Mouse (Mus musculus): ENCODE measurements around the gene Tia1. TPM values are rescaled to one million over a fixed set of nuclear protein-coding genes. Genes with fewer than 3 reads are reported as not detected.

Gene Tia1
- polyA plus RNA-seq, 1 experiment from 2014 or later: 333 TPM

- peaks cover 33% of the 10 kb centered on the region for H3K36me3 ChIP-seq
- H3K9ac ChIP-seq: peak overlapping the region; percentile 81; the same call in 1 of the 2 replicates
- no peak overlapping the region for H3K27ac ChIP-seq
- H3K4me1 ChIP-seq: peaks cover 10% of the 10 kb centered on the region
- ATAC-seq (ENCODE audit: low FRiP score, low read depth): no peak
- 92% methylated on average over 1 of the region's 1 CpGs for WGBS
- H3K4me2 ChIP-seq (replicated peaks): peak overlapping the region; percentile 74
- H3K27me3 ChIP-seq (replicated peaks): no peaks in the 10 kb centered on the region
- H3K9me3 ChIP-seq: no peaks in the 10 kb centered on the region
- H3K4me3 ChIP-seq: peak overlapping the region; percentile 79; the same call in 1 of the 2 replicates
These were observed 35.5 kb downstream of the Tia1 start for GRCm38 (mm10) chr6:86439531-86439930.

- no peak overlapping the region for H3K27ac ChIP-seq
- peaks cover 29% of the 10 kb centered on the region for H3K36me3 ChIP-seq
- H3K27me3 ChIP-seq (replicated peaks): no peaks in the 10 kb centered on the region
- no peak overlapping the region for H3K9ac ChIP-seq
- peaks cover 10% of the 10 kb centered on the region for H3K4me1 ChIP-seq
- ATAC-seq (ENCODE audit: low FRiP score, low read depth): no peak
- no peak overlapping the region for H3K4me3 ChIP-seq
- H3K9me3 ChIP-seq: no peaks in the 10 kb centered on the region
- no peak overlapping the region for H3K4me2 ChIP-seq (replicated peaks)
- 93% methylated on average over 10 of the region's 10 CpGs for WGBS
These were observed 37.6 kb downstream of the Tia1 start for GRCm38 (mm10) chr6:86441571-86441970.

- Histone ChIP-seq H3K9ac (no peak overlapping the region), H3K4me1 (no peaks in the 10 kb centered on the region), H3K9me3 (no peaks in the 10 kb centered on the region), H3K4me2 (replicated peaks) (no peak overlapping the region), H3K4me3 (no peak overlapping the region), H3K27ac (no peak overlapping the region), H3K36me3 (peaks cover 56% of the 10 kb centered on the region), H3K27me3 (replicated peaks) (no peaks in the 10 kb centered on the region)
- 96% methylated on average over 18 of the region's 18 CpGs for WGBS
- ATAC-seq (ENCODE audit: low FRiP score, low read depth): no peak
These were observed 41.5 kb downstream of the Tia1 start for GRCm38 (mm10) chr6:86445551-86445950.

DNA sequence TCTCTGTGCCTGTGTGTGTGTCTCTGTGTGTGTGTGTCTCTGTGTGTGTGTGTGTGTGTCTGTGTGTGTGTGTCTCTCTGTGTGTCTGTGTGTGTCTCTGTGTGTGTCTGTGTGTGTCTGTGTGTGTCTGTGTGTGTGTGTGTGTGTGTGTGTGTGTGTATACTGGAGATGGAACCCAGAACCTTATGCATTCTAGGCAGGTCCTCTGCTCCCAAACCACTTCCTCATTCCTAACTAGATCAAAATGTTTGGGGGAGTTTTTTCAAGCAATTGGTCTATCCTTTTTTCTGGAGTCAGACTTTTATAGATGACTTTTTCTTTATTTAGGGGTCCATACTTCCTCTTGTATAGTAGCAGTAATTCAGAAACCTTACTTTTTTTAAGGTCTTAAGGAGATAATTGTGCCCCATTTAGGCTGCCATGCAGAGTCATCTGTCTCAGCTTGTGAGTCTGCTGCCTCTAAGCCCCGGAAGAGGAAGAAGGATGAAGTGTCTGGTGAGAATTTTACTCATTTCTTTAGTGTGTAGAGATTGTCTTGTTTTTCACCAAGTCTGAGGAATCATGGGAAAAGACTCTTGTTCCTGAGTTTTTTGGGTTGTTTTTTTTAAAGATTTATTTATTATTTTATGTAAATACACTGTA, 43.0 kb downstream of the Tia1 start:
- no peak for ATAC-seq (ENCODE audit: low FRiP score, low read depth)

DNA sequence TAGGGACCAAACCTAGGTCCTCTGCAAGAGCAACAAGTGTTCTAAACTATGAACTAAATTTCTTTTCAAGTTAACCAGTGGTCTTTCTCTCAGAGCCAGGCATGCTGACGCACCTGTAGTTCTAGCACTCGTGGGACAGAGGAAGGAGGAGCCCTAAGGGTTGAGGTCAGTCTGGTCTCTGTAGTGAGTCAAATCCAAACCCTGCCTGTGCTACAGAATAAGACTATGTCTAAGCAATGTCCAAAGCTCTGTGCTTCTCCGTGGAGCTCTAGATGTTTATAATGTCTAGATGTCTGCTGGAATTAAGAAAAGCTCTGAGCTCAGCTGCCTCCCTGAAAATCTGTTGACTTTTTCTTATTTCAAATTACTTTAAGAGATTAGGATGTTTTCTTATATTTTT, 52.7 kb downstream of the Tia1 start:
- H3K4me2 ChIP-seq (replicated peaks): no peak overlapping the region
- no peak overlapping the region for H3K9ac ChIP-seq
- no peaks in the 10 kb centered on the region for H3K9me3 ChIP-seq
- 93% methylated on average over 3 of the region's 3 CpGs for WGBS
- no peaks in the 10 kb centered on the region for H3K4me1 ChIP-seq
- ATAC-seq (ENCODE audit: low FRiP score, low read depth): no peak
- H3K4me3 ChIP-seq: no peak overlapping the region
- no peak overlapping the region for H3K27ac ChIP-seq
- no peaks in the 10 kb centered on the region for H3K27me3 ChIP-seq (replicated peaks)
- peaks cover 60% of the 10 kb centered on the region for H3K36me3 ChIP-seq

More for the DNA sequence above, 43.0 kb downstream of the Tia1 start:
- Histone ChIP-seq H3K4me3 (no peak overlapping the region), H3K4me1 (no peaks in the 10 kb centered on the region), H3K36me3 (peaks cover 63% of the 10 kb centered on the region), H3K27me3 (replicated peaks) (no peaks in the 10 kb centered on the region), H3K27ac (no peak overlapping the region), H3K9ac (no peak overlapping the region), H3K9me3 (no peaks in the 10 kb centered on the region), H3K4me2 (replicated peaks) (no peak overlapping the region)
- 97% methylated on average over 1 of the region's 1 CpGs for WGBS

- Histone ChIP-seq H3K27ac (no peak overlapping the region), H3K9me3 (no peaks in the 10 kb centered on the region), H3K4me1 (no peaks in the 10 kb centered on the region), H3K27me3 (replicated peaks) (no peaks in the 10 kb centered on the region), H3K4me3 (no peak overlapping the region), H3K4me2 (replicated peaks) (no peak overlapping the region), H3K9ac (no peak overlapping the region), H3K36me3 (peaks cover 46% of the 10 kb centered on the region)
- 94% methylated on average over 3 of the region's 3 CpGs for WGBS
- ATAC-seq (ENCODE audit: low FRiP score, low read depth): no peak
These were observed 59.1 kb downstream of the Tia1 start for GRCm38 (mm10) chr6:86463079-86463478.

DNA sequence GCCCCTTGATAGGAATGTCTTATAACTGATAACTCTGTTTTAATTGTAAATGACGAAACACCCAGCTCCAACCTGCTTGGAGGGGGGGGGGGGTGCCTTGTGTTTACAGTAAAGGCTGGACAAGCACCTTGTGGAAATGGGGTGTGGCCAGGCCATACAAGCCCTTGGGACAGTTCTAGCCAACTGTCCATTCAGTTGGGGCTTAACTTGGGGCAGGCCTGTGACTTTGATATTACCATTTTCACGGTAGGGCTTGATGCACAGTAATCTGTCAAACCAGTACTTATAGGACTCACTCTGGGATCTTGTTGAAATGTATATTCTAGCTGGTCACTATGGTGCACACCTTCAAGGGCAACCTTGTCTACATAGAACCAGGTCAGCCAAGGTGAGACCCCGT, 67.3 kb downstream of the Tia1 start:
- Histone ChIP-seq H3K4me2 (replicated peaks) (peak overlapping the region; percentile 72), H3K27me3 (replicated peaks) (no peaks in the 10 kb centered on the region), H3K36me3 (peaks cover 17% of the 10 kb centered on the region; the same call in 1 of the 2 replicates), H3K4me3 (no peak overlapping the region), H3K9me3 (no peaks in the 10 kb centered on the region), H3K27ac (0 out of 2 replicates have a peak overlapping the region, but pooled peaks have one; percentile 26), H3K4me1 (peaks cover 12% of the 10 kb centered on the region), H3K9ac (no peak overlapping the region)
- 90% methylated on average over 3 of the region's 3 CpGs for WGBS
- no peak; the same call in 1 of the 2 replicates for ATAC-seq (ENCODE audit: low FRiP score, low read depth)

DNA sequence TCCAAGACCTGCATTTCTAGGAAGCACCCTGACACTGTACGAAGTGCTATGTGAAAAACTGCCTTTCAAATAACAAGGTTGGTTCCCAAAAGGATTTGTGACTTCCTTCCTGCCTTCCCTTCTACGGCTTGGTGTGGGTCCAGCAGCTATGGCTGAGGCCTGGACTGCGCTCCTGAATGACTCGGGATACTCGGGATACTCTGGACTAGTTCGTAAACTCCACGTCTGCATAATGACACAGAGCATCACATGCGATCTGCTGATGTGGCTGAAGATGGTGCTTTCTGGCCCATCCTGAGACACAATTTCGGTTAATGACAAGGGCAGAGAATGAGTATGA, 67.7 kb downstream of the Tia1 start:
- Histone ChIP-seq H3K9me3 (no peaks in the 10 kb centered on the region), H3K9ac (peak overlapping the region; percentile 64; the same call in 1 of the 2 replicates), H3K27me3 (replicated peaks) (no peaks in the 10 kb centered on the region), H3K4me1 (peaks cover 12% of the 10 kb centered on the region), H3K4me2 (replicated peaks) (peak overlapping the region; percentile 72), H3K27ac (peak overlapping the region; percentile 26; the same call in 1 of the 2 replicates), H3K4me3 (peak overlapping the region; percentile 34), H3K36me3 (peaks cover 16% of the 10 kb centered on the region; the same call in 1 of the 2 replicates)
- peak; percentile 51 for ATAC-seq (ENCODE audit: low FRiP score, low read depth)
- 25% methylated on average over 9 of the region's 9 CpGs for WGBS

- peak; percentile 94 for ATAC-seq (ENCODE audit: low FRiP score, low read depth)
- peak overlapping the region; percentile 64 for H3K9ac ChIP-seq
- peak overlapping the region; percentile 39 for H3K27ac ChIP-seq
- H3K4me1 ChIP-seq: peaks cover 12% of the 10 kb centered on the region
- H3K27me3 ChIP-seq (replicated peaks): no peaks in the 10 kb centered on the region
- under 1% methylated on average over 56 of the region's 56 CpGs for WGBS
- peak overlapping the region; percentile 34 for H3K4me3 ChIP-seq
- H3K4me2 ChIP-seq (replicated peaks): peak overlapping the region; percentile 72
- H3K9me3 ChIP-seq: no peaks in the 10 kb centered on the region
- H3K36me3 ChIP-seq: peaks cover 12% of the 10 kb centered on the region; the same call in 1 of the 2 replicates
These were observed 68.3 kb downstream of the Tia1 start for GRCm38 (mm10) chr6:86472100-86472955.

- 67% methylated on average over 7 of the region's 7 CpGs for WGBS
- peak; percentile 11; the same call in 1 of the 2 replicates for ATAC-seq (ENCODE audit: low FRiP score, low read depth)
These were observed 69.1 kb downstream of the Tia1 start for GRCm38 (mm10) chr6:86473077-86473476.

DNA sequence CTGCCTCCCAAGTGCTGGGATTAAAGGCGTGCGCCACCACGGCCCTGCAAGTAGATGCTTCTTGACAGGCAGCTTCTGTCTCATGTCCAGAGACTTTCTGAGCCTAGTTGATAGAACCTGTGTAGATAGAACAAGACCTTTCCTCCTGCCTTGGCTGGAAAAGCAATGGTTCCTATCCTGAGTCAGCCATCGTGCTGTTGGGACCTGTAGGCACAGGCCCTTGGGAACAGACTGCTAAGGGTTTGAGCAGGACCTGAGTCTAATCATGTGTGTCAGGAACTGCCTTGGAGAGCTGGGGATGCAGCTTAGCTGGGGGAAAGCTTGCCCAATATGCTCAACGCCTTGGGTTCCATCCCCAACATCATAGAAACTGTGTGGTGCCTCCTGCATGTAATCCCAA, 70.1 kb downstream of the Tia1 start:
- no peak for ATAC-seq (ENCODE audit: low FRiP score, low read depth)
- 97% methylated on average over 5 of the region's 5 CpGs for WGBS

More at GRCm38 (mm10) chr6:86473077-86473476, 69.1 kb downstream of the Tia1 start:
- Histone ChIP-seq H3K27me3 (replicated peaks) (no peaks in the 10 kb centered on the region), H3K9ac (peak overlapping the region; percentile 42), H3K36me3 (0 out of 2 replicates have a peak, but pooled peaks cover 9% of the 10 kb centered on the region), H3K4me3 (peak overlapping the region; percentile 34), H3K4me1 (peaks cover 12% of the 10 kb centered on the region), H3K27ac (peak overlapping the region; percentile 39), H3K4me2 (replicated peaks) (peak overlapping the region; percentile 72), H3K9me3 (no peaks in the 10 kb centered on the region)

DNA sequence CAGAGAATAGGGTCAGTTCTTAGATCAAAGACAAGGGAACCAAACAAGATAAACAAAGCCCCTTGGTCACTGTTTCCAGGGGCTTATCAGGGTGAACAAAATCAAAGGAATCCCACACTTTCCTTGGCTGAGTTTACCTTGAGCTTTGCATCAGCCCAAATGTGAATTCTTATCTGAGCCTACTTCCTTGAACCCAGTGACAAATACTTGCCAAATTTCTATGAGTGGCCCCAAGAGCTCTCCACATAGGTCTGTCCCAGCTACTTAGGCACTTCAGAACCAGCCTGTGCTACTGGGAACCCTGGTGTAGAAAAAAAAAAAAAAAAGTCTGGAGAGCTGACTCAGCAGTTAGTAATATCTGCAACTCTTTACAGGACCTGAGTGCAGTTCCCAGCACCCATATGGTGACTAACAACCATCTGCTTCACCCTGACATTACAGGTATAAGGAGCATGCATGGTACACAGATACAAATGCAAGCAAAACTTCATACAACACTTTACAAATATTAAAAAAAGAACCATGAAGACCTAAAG, 70.7 kb downstream of the Tia1 start:
- ATAC-seq (ENCODE audit: low FRiP score, low read depth): no peak
- Histone ChIP-seq H3K27me3 (replicated peaks) (no peaks in the 10 kb centered on the region), H3K4me1 (peaks cover 26% of the 10 kb centered on the region), H3K4me3 (no peak overlapping the region), H3K9ac (no peak overlapping the region), H3K4me2 (replicated peaks) (no peak overlapping the region), H3K27ac (no peak overlapping the region), H3K36me3 (0 out of 2 replicates have a peak, but pooled peaks cover 4% of the 10 kb centered on the region), H3K9me3 (no peaks in the 10 kb centered on the region)

More for the DNA sequence above, 70.1 kb downstream of the Tia1 start:
- Histone ChIP-seq H3K27ac (no peak overlapping the region), H3K4me3 (no peak overlapping the region), H3K27me3 (replicated peaks) (no peaks in the 10 kb centered on the region), H3K36me3 (0 out of 2 replicates have a peak, but pooled peaks cover 8% of the 10 kb centered on the region), H3K4me1 (peaks cover 19% of the 10 kb centered on the region), H3K9me3 (no peaks in the 10 kb centered on the region), H3K9ac (no peak overlapping the region), H3K4me2 (replicated peaks) (no peak overlapping the region)

Measured in neural tube, embryonic 12.5 days (tissue).